Mouse (Mus musculus) lung, adult 2 months (tissue): ENCODE measurements around the gene Gm37419. TPM values are rescaled to one million over a fixed set of nuclear protein-coding genes. Genes with fewer than 3 reads are reported as not detected.

Source experiments
- DNase-seq: peaks from one replicate; pipeline ENCODE4 v3.0.0; 2022
- H3K4me1 ChIP-seq: fragments of 200-500 bp; 2 replicates; pipeline ENCODE4 v1.6.1; 2011; ENCODE audit warnings: low read length; ENCODE audit not compliant: control insufficient read depth, insufficient read depth
- H3K4me3 ChIP-seq: fragments of 200-500 bp; replicated peaks from 2 replicates; pipeline ENCODE3; 2011; ENCODE audit warnings: low read depth, mild to moderate bottlenecking, control low read depth, low read length; ENCODE audit errors: extremely low read depth
- CTCF ChIP-seq: fragments of 200-500 bp; IDR thresholded peaks from 2 replicates; pipeline ENCODE4 v1.5.1; 2011; ENCODE audit warnings: mild to moderate bottlenecking, low read length, control low read depth; ENCODE audit not compliant: insufficient read depth
- POLR2A ChIP-seq: fragments of 200-500 bp; IDR thresholded peaks from 2 replicates; pipeline ENCODE4 v1.6.1; 2011; ENCODE audit warnings: low read depth, mild to moderate bottlenecking, control low read depth, low read length, borderline replicate concordance; ENCODE audit errors: extremely low read depth
- WGBS: fragments of 180-500 bp; shearing (Covaris S2); methylation state at CpG from one replicate; pipeline ENCODE4 v1.1.7; 2018; 5-methylcytosine and 5-hydroxymethylcytosine counted together
- polyA plus RNA-seq: library from polyadenylated mRNA; depleted of rRNA; stranded (reverse); fragments of >200 nt; gene quantifications from 2 replicates; pipeline ENCODE4 v1.2.3, GENCODE M21; 2012; rRNA removed

Gm37419 gene
- polyA plus RNA-seq = not detected in 2 replicates

DNA sequence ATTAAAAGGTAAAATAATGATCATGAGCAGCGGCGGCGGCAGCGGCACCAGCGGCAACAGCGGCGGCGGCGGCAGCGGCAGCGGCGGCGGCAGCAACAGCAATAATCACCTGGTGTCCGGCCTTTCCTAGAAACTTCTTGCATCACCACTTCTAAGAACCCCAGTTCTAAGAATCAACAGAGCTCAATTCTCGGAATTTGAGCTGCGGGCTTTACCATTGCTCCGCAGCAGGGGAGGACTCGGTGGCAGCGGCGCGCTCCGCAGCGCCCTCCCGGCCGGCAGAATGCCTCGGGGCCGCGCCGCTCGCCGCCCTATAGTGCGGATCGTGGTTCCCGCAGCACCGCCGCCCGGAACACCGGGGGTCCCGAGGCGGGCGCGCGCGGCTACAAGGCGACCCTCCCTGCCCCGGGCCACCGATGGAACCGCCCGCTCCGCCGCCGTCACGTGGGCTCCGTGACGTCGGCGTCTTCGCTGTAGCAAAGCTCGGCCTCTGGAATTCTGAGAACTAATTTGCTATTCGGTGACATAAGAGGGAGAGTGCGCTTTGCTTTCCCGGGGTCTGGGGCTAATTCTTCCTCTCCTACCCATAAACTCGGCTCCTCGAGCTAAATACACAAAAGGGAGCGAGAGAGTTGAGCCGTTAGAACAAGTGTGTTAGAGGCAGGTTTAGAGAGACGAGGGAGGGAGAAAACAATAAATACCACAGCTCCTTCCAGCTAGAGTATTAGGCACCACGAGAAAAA is at the start of gene Gm37419, which contains the start of gene Bcl6:
Gene Gm37419, plus strand, starts transcription at position 17 of the 743 bp plus-strand sequence.
Gene Bcl6, minus strand, starts transcription at position 387 of the 743 bp plus-strand sequence.
- peaks cover 5% of the 10 kb centered on the region; the same call in 1 of the 2 replicates for H3K4me1 ChIP-seq
- peak; percentile 87 for DNase-seq
- peak; percentile 89 for TF ChIP-seq POLR2A
- TF ChIP-seq CTCF = no peak
- peak within 1 kb of the TSS; percentile 92 for H3K4me3 ChIP-seq
- WGBS = under 1% methylated on average over 68 of the region's 68 CpGs

DNA sequence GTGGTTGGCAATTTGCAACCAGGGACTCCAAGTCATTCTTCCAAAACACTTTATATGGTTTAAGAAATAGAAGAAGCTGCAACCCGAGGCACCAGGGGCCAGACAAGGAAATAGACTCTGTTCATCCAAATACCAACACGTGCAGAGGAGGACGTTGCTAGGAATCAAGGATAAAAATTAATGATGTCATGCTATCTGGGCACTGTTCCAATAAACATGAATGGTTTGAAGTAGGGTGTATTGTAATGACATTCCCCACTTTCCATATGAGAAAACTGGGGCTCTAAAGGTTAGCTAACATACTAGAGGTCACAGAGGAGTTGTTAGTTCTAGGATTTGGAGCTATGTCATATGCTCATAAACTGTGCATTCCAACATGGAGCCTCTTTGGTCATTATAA is 43.5 kb upstream of the Gm37419 start:
- no peak for TF ChIP-seq CTCF
- TF ChIP-seq POLR2A = no peak
- 11% methylated on average over 3 of the region's 3 CpGs for WGBS
- no peak overlapping the region for H3K4me3 ChIP-seq
- no peak for DNase-seq
- H3K4me1 ChIP-seq = no peaks in the 10 kb centered on the region

DNA sequence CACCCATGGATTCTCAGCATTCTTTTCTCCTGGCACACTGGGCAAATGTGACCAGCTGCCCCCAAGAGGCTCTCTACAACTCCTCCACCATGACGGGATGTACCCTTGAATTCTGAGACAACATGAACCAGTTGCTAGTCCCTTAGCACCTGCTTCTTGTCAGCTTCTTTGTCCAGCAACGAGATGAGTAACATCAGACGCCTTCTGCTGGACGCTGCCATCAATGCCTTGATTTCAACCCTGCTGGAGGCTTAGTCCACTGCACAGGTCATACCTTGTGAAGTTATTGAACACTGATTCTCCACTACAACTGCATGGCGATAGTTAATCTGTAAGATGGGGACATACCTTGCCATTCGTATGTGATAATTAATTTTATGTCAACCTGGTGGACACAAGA is 40.6 kb upstream of the Gm37419 start:
- DNase-seq = no peak
- 84% methylated on average over 6 of the region's 6 CpGs for WGBS
- TF ChIP-seq POLR2A = no peak
- no peak for TF ChIP-seq CTCF
- no peaks in the 10 kb centered on the region for H3K4me1 ChIP-seq
- no peak overlapping the region for H3K4me3 ChIP-seq

DNA sequence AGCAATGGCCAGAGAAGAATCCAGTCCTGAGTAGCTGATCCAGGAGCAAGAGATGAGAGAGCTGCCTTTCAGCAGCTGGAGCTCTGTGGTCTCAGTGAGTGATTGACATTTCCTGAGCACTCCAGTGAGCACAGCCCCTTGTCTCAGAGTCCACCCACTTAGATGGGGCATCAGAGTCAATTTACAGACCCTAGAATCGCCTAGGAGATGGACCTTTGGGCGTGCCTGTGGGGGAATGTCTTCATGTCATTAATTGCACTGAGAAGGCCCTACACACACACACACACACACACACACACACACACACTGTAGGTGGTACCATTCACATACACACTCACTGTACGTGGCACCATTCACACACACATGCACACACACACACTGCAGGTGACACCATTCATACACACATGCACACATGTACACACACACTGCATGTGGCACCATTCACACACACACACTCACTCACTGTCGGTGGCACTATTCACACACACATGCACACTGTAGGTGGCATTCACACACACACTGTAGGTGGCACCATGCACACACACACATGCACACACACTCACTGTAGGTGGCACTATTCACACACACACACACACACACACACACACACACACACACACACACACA is 36.1 kb upstream of the Gm37419 start:
- 70% methylated on average over 4 of the region's 4 CpGs for WGBS
- DNase-seq = no peak
- Histone ChIP-seq H3K4me3 (no peak overlapping the region), H3K4me1 (no peaks in the 10 kb centered on the region)
- TF ChIP-seq CTCF = no peak
- no peak for TF ChIP-seq POLR2A

DNA sequence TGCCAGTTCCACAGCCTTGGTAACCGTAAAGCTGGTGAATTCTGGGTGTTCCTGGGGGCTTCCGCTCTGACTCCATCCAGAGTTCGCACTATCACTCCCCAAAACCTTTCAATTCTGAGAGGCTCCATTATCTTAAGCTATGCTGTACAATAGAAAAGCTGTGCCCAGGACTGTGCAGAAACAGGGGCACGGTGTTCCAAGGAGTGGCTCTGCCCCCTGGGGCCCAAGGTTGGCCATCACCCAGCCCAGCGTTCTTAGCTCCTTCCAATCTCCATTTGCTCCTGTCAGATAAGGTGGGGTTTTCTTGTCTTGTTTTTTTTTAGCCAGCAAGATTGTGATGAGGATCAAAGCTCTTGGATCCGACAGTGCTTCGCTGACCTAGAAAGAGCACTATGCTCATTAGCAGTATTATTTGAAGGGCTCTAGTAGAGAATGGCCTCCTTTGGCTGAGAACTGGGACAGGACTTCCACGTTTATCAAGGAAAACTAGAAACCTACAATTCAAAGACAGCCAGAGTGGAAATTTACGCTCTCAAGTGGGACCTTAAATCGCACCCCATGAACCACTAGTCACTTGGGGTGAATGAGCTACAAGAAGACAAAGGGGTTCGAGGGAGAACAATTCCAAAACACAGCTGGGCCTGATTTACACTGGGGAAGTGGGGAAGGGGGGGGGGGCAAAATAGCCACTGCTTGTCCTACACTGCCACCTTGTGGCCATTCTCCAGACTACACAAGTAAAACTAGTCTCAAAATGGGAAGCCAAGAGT is 34.9 kb upstream of the Gm37419 start:
- DNase-seq = no peak
- Histone ChIP-seq H3K4me1 (no peaks in the 10 kb centered on the region), H3K4me3 (no peak overlapping the region)
- TF ChIP-seq POLR2A (no peak), CTCF (peak; percentile 33)
- 50% methylated on average over 11 of the region's 11 CpGs for WGBS

DNA sequence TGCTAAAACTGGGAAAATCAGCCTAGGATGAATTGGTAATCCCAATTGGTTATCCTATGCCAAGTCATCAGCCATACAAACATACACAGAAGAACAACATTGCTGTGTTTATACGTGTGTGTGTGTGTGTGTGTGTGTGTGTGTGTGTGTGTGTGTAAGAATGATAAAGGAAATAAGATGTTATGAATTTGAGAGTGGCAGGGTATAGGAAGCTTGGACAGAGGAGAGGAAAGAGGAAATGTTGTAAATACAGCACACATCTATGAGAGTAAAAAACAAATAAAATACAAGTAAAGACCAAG is 34.4 kb upstream of the Gm37419 start:
- no peak overlapping the region for H3K4me3 ChIP-seq
- TF ChIP-seq CTCF (no peak), POLR2A (no peak)
- WGBS = 10% methylated on average over 1 of the region's 1 CpGs
- no peaks in the 10 kb centered on the region for H3K4me1 ChIP-seq
- DNase-seq = no peak

DNA sequence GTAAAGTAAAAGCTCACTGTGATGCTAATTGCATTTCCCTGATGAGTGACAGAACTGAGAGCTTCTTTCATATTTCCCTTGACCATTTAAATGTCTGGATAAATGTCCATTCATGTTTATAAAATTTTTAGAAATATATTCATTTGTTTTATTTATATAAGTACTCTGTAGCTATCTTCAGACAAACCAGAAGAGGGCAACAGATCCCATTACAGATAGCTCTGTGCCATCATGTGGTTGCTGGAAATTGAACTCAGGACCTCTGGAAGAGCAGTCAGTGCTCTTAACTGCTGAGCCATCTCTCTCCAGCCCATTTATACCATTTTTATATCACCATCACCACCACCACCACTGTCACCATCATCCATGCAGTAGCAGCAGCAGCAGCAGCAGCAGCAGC is 29.3 kb upstream of the Gm37419 start:
- TF ChIP-seq POLR2A (no peak), CTCF (no peak)
- no peak for DNase-seq
- Histone ChIP-seq H3K4me3 (no peak overlapping the region), H3K4me1 (no peaks in the 10 kb centered on the region)

DNA sequence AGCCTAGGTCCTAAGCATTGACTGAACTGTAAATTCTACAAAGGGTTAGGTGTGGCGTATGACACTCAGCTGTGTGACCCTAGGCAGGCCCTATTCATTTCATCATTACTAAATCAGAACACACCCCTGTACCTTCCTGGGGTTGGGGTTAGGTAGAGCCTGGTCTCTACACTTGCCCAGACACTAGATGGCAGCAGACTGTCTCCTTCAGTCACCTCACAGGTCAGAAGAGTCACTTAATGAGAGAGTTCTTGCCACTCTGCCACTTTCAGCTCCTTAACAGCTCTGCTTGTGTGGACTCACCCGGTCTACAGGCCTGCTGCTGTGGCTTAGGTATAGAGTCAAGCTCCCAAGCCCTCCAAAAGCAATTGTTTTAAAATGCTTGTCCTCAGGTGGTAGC is 25.9 kb upstream of the Gm37419 start:
- TF ChIP-seq POLR2A (no peak), CTCF (peak; percentile 62)
- Histone ChIP-seq H3K4me1 (no peaks in the 10 kb centered on the region), H3K4me3 (no peak overlapping the region)
- WGBS = 72% methylated on average over 2 of the region's 2 CpGs
- DNase-seq = peak; percentile 37

DNA sequence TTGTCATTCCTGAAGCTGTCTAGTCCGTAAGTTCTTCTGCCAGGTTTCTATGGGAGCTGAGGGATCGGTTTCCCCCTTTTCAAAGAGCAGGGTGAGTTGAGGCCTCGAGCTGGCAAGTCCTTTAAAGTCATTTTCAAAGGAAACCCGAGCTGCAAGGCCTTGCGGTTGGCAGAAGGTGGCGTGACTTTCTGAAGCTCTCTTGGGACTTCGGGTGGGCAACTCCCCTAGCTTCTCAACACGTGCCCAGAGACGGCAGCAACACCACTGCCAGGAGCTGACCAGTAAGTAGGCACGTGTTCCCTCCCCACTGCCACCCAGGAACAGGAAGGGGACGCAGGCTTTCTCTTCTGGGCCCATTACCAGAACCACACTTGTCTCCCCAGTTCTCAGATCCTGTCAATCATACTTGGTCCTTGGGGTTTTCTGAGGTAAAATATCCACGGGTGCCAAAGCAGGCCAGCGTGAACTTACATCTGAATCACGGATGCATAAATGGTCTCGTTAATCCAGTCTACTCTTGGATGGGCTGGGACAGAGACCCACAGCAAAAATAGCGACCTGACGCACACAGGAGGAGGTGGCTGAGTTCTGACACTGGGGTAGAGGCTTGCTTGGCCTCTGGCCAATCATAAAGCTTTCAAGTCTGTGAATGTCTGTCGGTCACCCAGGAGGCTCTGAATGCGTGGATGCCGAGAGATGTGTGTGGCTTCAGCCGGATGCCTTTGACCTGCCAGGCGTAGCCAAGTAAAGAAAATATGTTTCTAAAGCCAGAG is 24.2 kb upstream of the Gm37419 start:
- no peak for TF ChIP-seq CTCF
- no peak for TF ChIP-seq POLR2A
- no peaks in the 10 kb centered on the region for H3K4me1 ChIP-seq
- DNase-seq = no peak
- no peak overlapping the region for H3K4me3 ChIP-seq
- 72% methylated on average over 22 of the region's 22 CpGs for WGBS
